Mouse (Mus musculus): Measurements from ENCODE around the gene Ecm1. TPM values are rescaled to one million over a fixed set of nuclear protein-coding genes. Genes with fewer than 3 reads are reported as not detected.

Gene Ecm1
- total RNA-seq (2017) = 0.75 and 4.1 TPM in 2 replicates

GRCm38 (mm10) chr3:95739353-95740104, at the start of gene Ecm1:
TSS of gene Ecm1 (minus strand) at chr3:95739569.
- ATAC-seq (replicated peaks in 1 of 2; ENCODE audit: insufficient read depth in 1 of 2, low FRiP score in 2 of 2, low TSS enrichment in 1 of 2, low read depth in 1 of 2, poor library complexity in 2 of 2, severe bottlenecking in 2 of 2) = no peak

DNA sequence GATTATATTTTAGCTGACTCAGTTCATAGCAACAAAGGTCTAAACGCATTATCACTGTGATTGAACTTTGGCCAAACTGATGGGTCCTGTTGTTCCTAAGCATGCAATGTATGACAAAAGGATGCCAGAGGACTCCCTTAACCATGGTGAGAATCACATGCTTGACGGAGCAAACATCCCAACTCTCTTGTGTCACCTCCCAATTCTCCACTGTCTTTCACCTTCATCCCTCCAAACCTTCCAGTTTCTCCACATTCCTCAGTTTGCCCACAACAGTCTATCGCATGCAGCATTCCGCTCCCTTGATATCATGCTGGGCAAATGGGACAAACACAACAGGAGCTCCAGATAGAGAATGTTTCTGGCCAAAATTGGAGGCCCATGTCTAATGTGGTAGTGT, 46.1 kb upstream of the Ecm1 start:
- no peak for ATAC-seq (replicated peaks in 1 of 2; ENCODE audit: insufficient read depth in 1 of 2, low FRiP score in 2 of 2, low TSS enrichment in 1 of 2, low read depth in 1 of 2, poor library complexity in 2 of 2, severe bottlenecking in 2 of 2)

GRCm38 (mm10) chr3:95771985-95772384, 32.6 kb upstream of the Ecm1 start:
- 0 out of 4 replicates have a peak, but pooled peaks of 1 of the 2 experiments have one; percentile 27 for ATAC-seq (replicated peaks in 1 of 2; ENCODE audit: insufficient read depth in 1 of 2, low FRiP score in 2 of 2, low TSS enrichment in 1 of 2, low read depth in 1 of 2, poor library complexity in 2 of 2, severe bottlenecking in 2 of 2)

DNA sequence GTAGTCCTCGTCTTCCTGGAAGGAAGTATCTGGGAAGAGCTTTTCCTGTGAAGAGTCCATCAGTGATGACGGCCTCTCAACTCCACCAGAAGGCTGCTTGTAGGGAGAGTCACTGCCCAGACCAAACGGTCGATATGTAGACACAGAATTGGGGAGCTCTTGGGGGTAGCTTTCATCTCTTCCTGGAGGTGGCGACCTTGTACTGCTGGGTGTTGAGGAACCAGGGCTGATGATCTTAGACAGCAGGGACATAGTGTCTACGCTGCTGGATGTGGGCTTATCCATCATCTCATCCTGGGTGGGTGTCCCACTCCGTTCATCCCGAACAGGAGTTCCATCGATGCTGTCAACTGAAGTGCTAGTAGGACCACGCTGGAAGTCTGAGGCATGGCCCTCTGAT, 26.2 kb upstream of the Ecm1 start:
- ATAC-seq (replicated peaks in 1 of 2; ENCODE audit: insufficient read depth in 1 of 2, low FRiP score in 2 of 2, low TSS enrichment in 1 of 2, low read depth in 1 of 2, poor library complexity in 2 of 2, severe bottlenecking in 2 of 2) = no peak; a peak in 1 of 4 replicates

DNA sequence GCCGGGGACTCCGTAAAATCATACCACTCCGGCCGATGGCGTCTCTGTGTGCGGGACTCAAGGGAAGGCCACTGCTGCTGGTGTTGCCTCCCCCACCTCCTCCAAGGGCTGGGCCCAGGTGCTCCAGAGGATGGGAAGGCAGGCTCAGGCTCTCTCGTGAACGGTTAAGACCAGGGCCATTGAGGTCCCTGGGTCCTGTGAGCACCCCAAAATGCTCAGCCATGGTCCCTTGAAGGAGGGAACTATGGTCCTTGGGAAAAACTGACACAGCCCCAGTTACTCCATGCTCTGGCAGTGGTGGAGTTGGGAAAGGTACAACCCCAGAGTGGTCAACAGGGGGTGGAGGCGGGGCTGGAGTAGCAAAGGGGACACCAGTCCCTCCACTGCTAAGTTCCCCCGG, 24.4 kb upstream of the Ecm1 start:
- no peak for ATAC-seq (replicated peaks in 1 of 2; ENCODE audit: insufficient read depth in 1 of 2, low FRiP score in 2 of 2, low TSS enrichment in 1 of 2, low read depth in 1 of 2, poor library complexity in 2 of 2, severe bottlenecking in 2 of 2)

DNA sequence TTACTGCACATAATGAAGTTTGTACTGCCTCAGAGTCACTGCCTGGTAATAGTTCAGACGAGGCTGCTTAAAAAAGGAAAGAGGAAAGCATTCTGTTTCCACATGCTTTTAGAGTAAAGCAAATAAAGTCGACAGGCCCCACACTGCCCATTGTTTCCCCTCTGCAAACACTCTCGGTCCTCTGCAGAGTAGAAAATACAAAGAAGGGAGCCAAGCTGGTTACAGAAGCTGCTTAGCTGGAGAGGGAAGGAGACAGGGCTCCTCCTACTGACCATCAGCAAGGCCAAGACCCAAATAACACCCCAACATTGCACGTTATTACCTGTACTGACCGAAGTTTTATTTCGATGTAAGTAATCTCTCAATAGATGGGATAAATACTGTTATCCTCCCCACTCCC, 23.6 kb upstream of the Ecm1 start:
- ATAC-seq (replicated peaks in 1 of 2; ENCODE audit: insufficient read depth in 1 of 2, low FRiP score in 2 of 2, low TSS enrichment in 1 of 2, low read depth in 1 of 2, poor library complexity in 2 of 2, severe bottlenecking in 2 of 2) = no peak

- no peak for ATAC-seq (replicated peaks in 1 of 2; ENCODE audit: insufficient read depth in 1 of 2, low FRiP score in 2 of 2, low TSS enrichment in 1 of 2, low read depth in 1 of 2, poor library complexity in 2 of 2, severe bottlenecking in 2 of 2)
These were observed 22.4 kb upstream of the Ecm1 start for GRCm38 (mm10) chr3:95761771-95762170.

- ATAC-seq (replicated peaks in 1 of 2; ENCODE audit: insufficient read depth in 1 of 2, low FRiP score in 2 of 2, low TSS enrichment in 1 of 2, low read depth in 1 of 2, poor library complexity in 2 of 2, severe bottlenecking in 2 of 2) = no peak
These were observed 21.3 kb upstream of the Ecm1 start for GRCm38 (mm10) chr3:95760656-95761055.

- no peak for ATAC-seq (replicated peaks in 1 of 2; ENCODE audit: insufficient read depth in 1 of 2, low FRiP score in 2 of 2, low TSS enrichment in 1 of 2, low read depth in 1 of 2, poor library complexity in 2 of 2, severe bottlenecking in 2 of 2)
These were observed 20.7 kb upstream of the Ecm1 start, which contains the start of gene Tars2 for GRCm38 (mm10) chr3:95760106-95760505. TSS of gene Tars2 (minus strand) at chr3:95760206.

- ATAC-seq (replicated peaks in 1 of 2; ENCODE audit: insufficient read depth in 1 of 2, low FRiP score in 2 of 2, low TSS enrichment in 1 of 2, low read depth in 1 of 2, poor library complexity in 2 of 2, severe bottlenecking in 2 of 2) = no peak
These were observed 19.3 kb upstream of the Ecm1 start for GRCm38 (mm10) chr3:95758467-95759218.

DNA sequence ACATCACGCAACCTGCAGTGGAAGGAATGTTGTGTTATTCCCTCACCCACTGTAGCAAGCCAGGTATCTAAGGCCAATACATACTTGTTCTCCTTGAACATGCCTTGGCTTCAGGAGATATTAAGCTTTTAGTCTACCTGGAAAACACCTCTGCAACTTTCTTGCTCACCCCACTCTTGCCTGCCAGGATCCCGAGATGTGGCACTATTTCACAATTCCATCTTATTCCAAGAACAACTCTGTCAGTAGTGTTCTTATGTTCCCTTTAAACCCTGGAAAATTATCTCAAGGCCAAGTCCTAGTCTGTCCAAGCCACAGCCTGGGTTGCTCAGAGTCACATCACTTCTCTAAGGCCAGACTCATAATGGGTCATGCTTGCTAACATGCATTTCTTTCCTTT, 17.4 kb upstream of the Ecm1 start:
- ATAC-seq (replicated peaks in 1 of 2; ENCODE audit: insufficient read depth in 1 of 2, low FRiP score in 2 of 2, low TSS enrichment in 1 of 2, low read depth in 1 of 2, poor library complexity in 2 of 2, severe bottlenecking in 2 of 2) = no peak

- ATAC-seq (replicated peaks in 1 of 2; ENCODE audit: insufficient read depth in 1 of 2, low FRiP score in 2 of 2, low TSS enrichment in 1 of 2, low read depth in 1 of 2, poor library complexity in 2 of 2, severe bottlenecking in 2 of 2) = peak; percentile 98
These were observed 15.2 kb upstream of the Ecm1 start for GRCm38 (mm10) chr3:95754345-95755206.

DNA sequence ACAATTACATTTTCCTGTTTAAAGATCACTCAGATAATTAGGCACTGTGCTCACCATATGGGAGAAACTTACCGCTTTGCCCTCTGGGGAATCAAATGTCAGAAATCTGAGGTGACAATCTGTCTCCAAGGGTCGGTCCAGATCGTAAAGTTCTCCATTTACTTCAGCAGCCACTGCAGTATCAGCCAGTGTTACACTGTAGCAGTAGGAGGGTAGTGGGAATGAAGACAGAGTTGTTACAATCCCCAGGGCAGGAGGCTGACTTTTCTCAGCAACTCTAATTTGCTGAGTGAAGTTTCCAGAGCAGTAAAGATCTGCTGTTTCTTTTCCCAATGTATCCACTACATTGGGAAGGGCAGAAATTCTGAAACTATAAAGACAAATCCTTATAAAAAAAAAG, 13.6 kb upstream of the Ecm1 start:
- ATAC-seq (replicated peaks in 1 of 2; ENCODE audit: insufficient read depth in 1 of 2, low FRiP score in 2 of 2, low TSS enrichment in 1 of 2, low read depth in 1 of 2, poor library complexity in 2 of 2, severe bottlenecking in 2 of 2) = no peak

DNA sequence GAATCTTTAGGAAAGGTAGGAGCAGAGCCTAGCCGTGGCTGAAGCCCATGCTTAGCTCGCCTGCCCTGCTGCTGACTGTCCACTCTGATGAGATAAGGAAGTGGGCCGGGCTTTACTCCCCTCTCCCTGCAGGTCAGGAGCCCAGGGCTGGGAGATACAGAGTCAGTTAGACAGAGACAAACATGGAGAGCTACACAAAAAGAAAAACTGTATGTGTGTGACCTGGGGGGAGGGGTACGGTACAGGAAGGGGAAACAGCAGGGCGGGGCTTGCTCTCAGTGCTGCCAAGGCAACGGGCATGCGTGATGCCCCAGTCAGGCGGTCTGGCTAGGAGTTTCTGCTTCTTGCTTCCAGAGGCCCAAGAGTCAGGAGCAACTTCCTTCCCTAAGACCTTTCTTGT, 1.0 kb upstream of the Ecm1 start:
- peak; percentile 39 to 46; a peak in 3 of 4 replicates for ATAC-seq (replicated peaks in 1 of 2; ENCODE audit: insufficient read depth in 1 of 2, low FRiP score in 2 of 2, low TSS enrichment in 1 of 2, low read depth in 1 of 2, poor library complexity in 2 of 2, severe bottlenecking in 2 of 2)

- ATAC-seq (replicated peaks in 1 of 2; ENCODE audit: insufficient read depth in 1 of 2, low FRiP score in 2 of 2, low TSS enrichment in 1 of 2, low read depth in 1 of 2, poor library complexity in 2 of 2, severe bottlenecking in 2 of 2) = no peak
These were observed 4.2 kb downstream of the Ecm1 start for GRCm38 (mm10) chr3:95735071-95735670.

DNA sequence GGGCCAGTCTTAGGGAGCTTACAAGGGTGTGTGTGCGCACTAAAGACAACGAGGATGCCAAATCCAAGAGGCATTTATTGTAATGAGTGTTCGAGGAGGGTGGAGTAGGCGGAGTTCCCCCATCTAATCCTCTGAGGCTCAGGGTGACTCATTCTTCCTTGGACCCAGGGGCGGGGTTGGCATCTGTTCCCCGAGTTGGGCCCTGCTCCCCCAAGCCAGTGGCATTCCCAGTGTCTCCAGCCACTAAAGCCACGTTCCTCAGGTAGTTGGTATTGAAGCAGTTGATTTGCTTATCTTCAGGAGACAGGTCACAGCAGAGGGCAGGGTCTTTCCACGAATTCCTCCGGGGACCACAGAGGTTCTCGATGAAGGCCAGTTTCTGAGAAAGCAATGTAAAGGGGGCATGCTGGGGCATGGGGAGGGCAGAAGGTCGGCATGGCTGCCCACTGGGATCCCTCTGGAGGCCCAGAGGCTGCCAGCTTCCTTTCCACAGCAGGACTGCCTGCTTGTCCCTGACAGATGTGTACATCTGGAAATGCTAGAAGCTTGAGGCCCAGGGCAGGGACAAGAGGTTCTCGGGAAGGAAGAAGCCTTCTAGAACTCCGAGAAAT, 5.2 kb downstream of the Ecm1 start:
- no peak for ATAC-seq (replicated peaks in 1 of 2; ENCODE audit: insufficient read depth in 1 of 2, low FRiP score in 2 of 2, low TSS enrichment in 1 of 2, low read depth in 1 of 2, poor library complexity in 2 of 2, severe bottlenecking in 2 of 2)
